9 mouse cellular contexts compared by ENCODE assay signal in genomic region chr13:21981803-21982193, GRCm38 (mm10). TPM values are rescaled to one million over a fixed set of nuclear protein-coding genes. Genes with fewer than 3 reads are reported as not detected.
DNase-seq lines count a peak whose midpoint lies in the region; ATAC-seq and TF ChIP-seq lines count a peak whose summit lies in the region.
"Had no signal": no experiment of that assay in that cellular context is flagged by ENCODE, and none has a peak within 500 bp of the region (broad histone marks: within the 10 kb centered on the region; RNA-seq: fewer than 3 reads in every experiment).

No protein-coding gene starts in this region.

- peak overlapping the region; percentile 87 for H3K27ac ChIP-seq in testis, adult 2 months (ENCODE audit: control insufficient read depth, insufficient read depth, low read depth, low read length)
- H3K27ac ChIP-seq in liver, embryonic 14.5 days = no peak overlapping the region

- H3K9ac ChIP-seq in liver, embryonic 14.5 days (replicated peaks) = no peak overlapping the region

- peak overlapping the region; percentile 41 for H3K4me3 ChIP-seq in erythroblast, embryonic 14.5 days (replicated peaks)
- peak overlapping the region; percentile 88 for H3K4me3 ChIP-seq in testis, adult 2 months (ENCODE audit: control insufficient read depth, low read depth, low read length)
- H3K4me3 ChIP-seq in liver, embryonic 14.5 days (ENCODE audit: insufficient read depth in 1 of 2, low read depth in 2 of 2, low read length in 2 of 2) = peak overlapping the region; percentile 21 to 42; a peak in 2 of 4 replicates

- H3K36me3 ChIP-seq in erythroblast, embryonic 14.5 days (ENCODE audit: control insufficient read depth) = no peaks in the 10 kb centered on the region
- no peaks in the 10 kb centered on the region; the same call in 1 of the 2 replicates for H3K36me3 ChIP-seq in testis, adult 2 months (ENCODE audit: control insufficient read depth, insufficient read depth, low read length)
- no peaks in the 10 kb centered on the region for H3K36me3 ChIP-seq in liver, embryonic 14.5 days (replicated peaks; ENCODE audit: control insufficient read depth, insufficient read depth, low read depth)

- no peak for TF ChIP-seq POLR2A in testis, adult 2 months (IDR thresholded peaks at IDR 0.05; ENCODE audit: control insufficient read depth, low read depth, low read length)

- peaks cover 4% of the 10 kb centered on the region; the same call in 1 of the 2 replicates for H3K4me1 ChIP-seq in erythroblast, embryonic 14.5 days (ENCODE audit: control insufficient read depth)
- no peaks in the 10 kb centered on the region for H3K4me1 ChIP-seq in testis, adult 2 months (ENCODE audit: control insufficient read depth, insufficient read depth, low read length)
- H3K4me1 ChIP-seq in liver, embryonic 14.5 days (replicated peaks; ENCODE audit: control insufficient read depth in 2 of 2, insufficient read depth in 2 of 2, low read length in 1 of 2) = no peaks in the 10 kb centered on the region

- ATAC-seq in erythroblast, adult 5-6 weeks (replicated peaks; ENCODE audit: low FRiP score, poor library complexity, severe bottlenecking) = no peak
- ATAC-seq in liver, embryonic 14.5 days (ENCODE audit: insufficient read depth) = no peak

- peaks cover 2% of the 10 kb centered on the region; the same call in 1 of the 2 replicates for H3K9me3 ChIP-seq in erythroblast, embryonic 14.5 days (ENCODE audit: control insufficient read depth, low read length)
- no peaks in the 10 kb centered on the region for H3K9me3 ChIP-seq in liver, embryonic 14.5 days (ENCODE audit: control insufficient read depth, low read length)

- TF ChIP-seq CTCF in testis, adult 2 months (IDR thresholded peaks at IDR 0.05; ENCODE audit: control insufficient read depth, insufficient read depth, insufficient replicate concordance, low read depth, low read length) = no peak
- TF ChIP-seq CTCF in liver, embryonic 14.5 days (IDR thresholded peaks at IDR 0.05; ENCODE audit: low read depth) = no peak

- 8% methylated on average over 17 of the region's 17 CpGs for WGBS in liver, embryonic 14.5 days (ENCODE audit: insufficient replicate concordance)

- no peak for TF ChIP-seq EP300 in liver, embryonic 14.5 days (IDR thresholded peaks at IDR 0.05; ENCODE audit: low read depth)

- DNase-seq in testis, postnatal 14 days (ENCODE audit: low spot score) = no peak
- DNase-seq in liver, embryonic 14.5 days (ENCODE audit: low read depth in 3 of 3, low spot score in 3 of 3) = no peak
- no peak for DNase-seq in urinary bladder, postnatal 14 days (ENCODE audit: low spot score)
- DNase-seq in kidney, adult 18-20 months = no peak
- DNase-seq in thymus, adult 18-20 months = no peak

- peaks cover 88% of the 10 kb centered on the region for H3K27me3 ChIP-seq in erythroblast, embryonic 14.5 days (ENCODE audit: control insufficient read depth)
- no peaks in the 10 kb centered on the region for H3K27me3 ChIP-seq in testis, adult 2 months (ENCODE audit: control insufficient read depth, insufficient read depth, low read length)
- peaks cover 55% of the 10 kb centered on the region for H3K27me3 ChIP-seq in liver, embryonic 14.5 days (ENCODE audit: control insufficient read depth, insufficient read depth, low read length)

- peak overlapping the region; percentile 58 for H3K4me2 ChIP-seq in liver, embryonic 14.5 days (ENCODE audit: low read depth)

RNA-seq across cellular contexts. Expression of gene Pom121l2, which starts 0.8 kb away (rescaled TPM):
- polyA plus RNA-seq in erythroblast, embryonic 14.5 days (2012) = not detected in 2 replicates
- not detected in 2 replicates for total RNA-seq in erythroblast, adult 5-6 weeks (2015; ENCODE audit: low replicate concordance)
- total RNA-seq in erythroblast, adult 5-6 weeks (2017; ENCODE audit: low replicate concordance) = not detected in 2 replicates
- polyA plus RNA-seq in testis, adult 2 months (2012; rRNA removed) = 128 and 157 TPM in 2 replicates
- not detected in 2 replicates for polyA plus RNA-seq in liver, embryonic 14.5 days (2012; rRNA removed)
- polyA plus RNA-seq in liver, embryonic 14.5 days (2014; fragmentation: Nextera tagmentation; extraction: Ambion mirVana) = not detected in 2 replicates
- total RNA-seq: liver, adult 2 months had no signal
- polyA plus RNA-seq: liver, adult 2 months had no signal

RNA-seq across cellular contexts. Expression of gene Prss16, which starts 27.7 kb away (rescaled TPM):
- not detected in 2 replicates for polyA plus RNA-seq in erythroblast, embryonic 14.5 days (2012)
- 2.7 and 6.3 TPM in 2 replicates for total RNA-seq in erythroblast, adult 5-6 weeks (2015; ENCODE audit: low replicate concordance)
- 1.8 and 2.2 TPM in 2 replicates for total RNA-seq in erythroblast, adult 5-6 weeks (2017; ENCODE audit: low replicate concordance)
- polyA plus RNA-seq in testis, adult 2 months (2012; rRNA removed) = 0.05 and 0.22 TPM in 2 replicates
- 0.23 and 0.34 TPM in 2 replicates for polyA plus RNA-seq in liver, embryonic 14.5 days (2012; rRNA removed)
- 0.33 and 0.39 TPM in 2 replicates for polyA plus RNA-seq in liver, embryonic 14.5 days (2014; fragmentation: Nextera tagmentation; extraction: Ambion mirVana)
- total RNA-seq: liver, adult 2 months had no signal
- polyA plus RNA-seq: liver, adult 2 months had no signal

RNA-seq across cellular contexts. Expression of gene Zfp184, which starts 36.9 kb away (rescaled TPM):
- not detected in 2 replicates for polyA plus RNA-seq in erythroblast, embryonic 14.5 days (2012)
- 0.19 and 2.9 TPM in 2 replicates for total RNA-seq in erythroblast, adult 5-6 weeks (2015; ENCODE audit: low replicate concordance)
- total RNA-seq in erythroblast, adult 5-6 weeks (2017; ENCODE audit: low replicate concordance) = 0.34 and 2.5 TPM in 2 replicates
- polyA plus RNA-seq in testis, adult 2 months (2012; rRNA removed) = 2.7 and 2.8 TPM in 2 replicates
- 0.30 and 0.41 TPM in 2 replicates for polyA plus RNA-seq in liver, embryonic 14.5 days (2012; rRNA removed)
- polyA plus RNA-seq in liver, embryonic 14.5 days (2014; fragmentation: Nextera tagmentation; extraction: Ambion mirVana) = 0.50 and 0.82 TPM in 2 replicates

RNA-seq across cellular contexts. Expression of gene Hist1h2ah, which starts 53.6 kb away (rescaled TPM):
- 105 and 181 TPM in 2 replicates for polyA plus RNA-seq in erythroblast, embryonic 14.5 days (2012)
- 2.5 TPM in 1 of 2 replicates, not detected in the other for total RNA-seq in erythroblast, adult 5-6 weeks (2015; ENCODE audit: low replicate concordance)
- total RNA-seq in erythroblast, adult 5-6 weeks (2017; ENCODE audit: low replicate concordance) = 462 and 930 TPM in 2 replicates
- 1.8 and 3.7 TPM in 2 replicates for polyA plus RNA-seq in testis, adult 2 months (2012; rRNA removed)
- 8.7 and 17.9 TPM in 2 replicates for polyA plus RNA-seq in liver, embryonic 14.5 days (2012; rRNA removed)
- 12.0 TPM in 2 replicates for polyA plus RNA-seq in liver, embryonic 14.5 days (2014; fragmentation: Nextera tagmentation; extraction: Ambion mirVana)
- polyA plus RNA-seq: liver, adult 2 months had no signal

RNA-seq across cellular contexts. Expression of gene Hist1h2bk, which starts 53.9 kb away (rescaled TPM):
- polyA plus RNA-seq in erythroblast, embryonic 14.5 days (2012) = 6.1 and 13.9 TPM in 2 replicates
- 14.6 and 64.4 TPM in 2 replicates for total RNA-seq in erythroblast, adult 5-6 weeks (2015; ENCODE audit: low replicate concordance)
- 627 and 660 TPM in 2 replicates for total RNA-seq in erythroblast, adult 5-6 weeks (2017; ENCODE audit: low replicate concordance)
- polyA plus RNA-seq in testis, adult 2 months (2012; rRNA removed) = 10.0 and 11.3 TPM in 2 replicates
- polyA plus RNA-seq in liver, embryonic 14.5 days (2012; rRNA removed) = 17.7 and 25.1 TPM in 2 replicates
- 1.0 and 3.1 TPM in 2 replicates for polyA plus RNA-seq in liver, embryonic 14.5 days (2014; fragmentation: Nextera tagmentation; extraction: Ambion mirVana)

Comparison
In these comparisons a context has a peak if more than half of its experiments do, and no peak if none do; other contexts are left out.
1. H3K4me3 ChIP-seq: peak in every context shown above with its lines; median percentile 88 in testis, adult 2 months; 41 in erythroblast, embryonic 14.5 days; 32 in liver, embryonic 14.5 days.
2. RNA of gene Pom121l2, which starts 0.8 kb away (polyA plus RNA-seq): 128 to 157 TPM in testis, adult 2 months; not detected in erythroblast, embryonic 14.5 days and not detected in liver, embryonic 14.5 days; every median in the first group is over 100 times any median in the second.